In genomic region chr12:17540040-17540552, GRCm38 (mm10) we compare ENCODE assay signal across 28 mouse cellular contexts. TPM values are rescaled to one million over a fixed set of nuclear protein-coding genes. Genes with fewer than 3 reads are reported as not detected.
DNase-seq lines count a peak whose midpoint lies in the region; ATAC-seq lines count a peak whose summit lies in the region.
"Had no signal": no experiment of that assay in that cellular context is flagged by ENCODE, and none has a peak within 500 bp of the region (broad histone marks: within the 10 kb centered on the region; RNA-seq: fewer than 3 reads in every experiment).

No protein-coding gene starts in this region.

- no peaks in the 10 kb centered on the region for H3K36me3 ChIP-seq in liver, embryonic 15.5 days (replicated peaks)
- H3K36me3 ChIP-seq: embryonic facial prominence, embryonic 12.5 days; forebrain, embryonic 12.5 days; heart, embryonic 12.5 days; limb, embryonic 12.5 days; midbrain, embryonic 13.5 days; neural tube, embryonic 13.5 days; stomach, embryonic 15.5 days had no signal

- peak overlapping the region; percentile 75 for H3K4me2 ChIP-seq in liver, embryonic 15.5 days
- H3K4me2 ChIP-seq: embryonic facial prominence, embryonic 12.5 days; forebrain, embryonic 12.5 days; heart, embryonic 12.5 days; limb, embryonic 12.5 days; midbrain, embryonic 13.5 days; neural tube, embryonic 13.5 days; stomach, embryonic 15.5 days had no signal

- H3K27ac ChIP-seq in liver, embryonic 15.5 days (replicated peaks): peak overlapping the region; percentile 97
- H3K27ac ChIP-seq: embryonic facial prominence, embryonic 12.5 days; forebrain, embryonic 12.5 days; heart, adult 2 months; limb, embryonic 12.5 days; macrophage; midbrain, embryonic 13.5 days; neural tube, embryonic 13.5 days; stomach, embryonic 15.5 days had no signal

- peaks cover 87% of the 10 kb centered on the region for H3K4me1 ChIP-seq in liver, embryonic 15.5 days (replicated peaks)
- H3K4me1 ChIP-seq: embryonic facial prominence, embryonic 12.5 days; forebrain, embryonic 12.5 days; heart, embryonic 12.5 days; limb, embryonic 12.5 days; midbrain, embryonic 13.5 days had no signal

- intact Hi-C loops in left cerebral cortex, postnatal 36 days (cut with DNase I): loop anchor here (5.0 kb wide), 1 partner anchor 98 kb away; no protein-coding TSS in a partner anchor

- no peaks in the 10 kb centered on the region for H3K27me3 ChIP-seq in liver, embryonic 15.5 days
- H3K27me3 ChIP-seq: embryonic facial prominence, embryonic 12.5 days; forebrain, embryonic 12.5 days; heart, embryonic 12.5 days; limb, embryonic 12.5 days; midbrain, embryonic 13.5 days; neural tube, embryonic 13.5 days; stomach, embryonic 15.5 days had no signal

- WGBS in liver, embryonic 15.5 days (ENCODE audit: insufficient replicate concordance): 45% methylated on average over 6 of the region's 6 CpGs

- H3K9ac ChIP-seq in liver, embryonic 15.5 days: peak overlapping the region; percentile 62
- H3K9ac ChIP-seq: embryonic facial prominence, embryonic 12.5 days; forebrain, embryonic 12.5 days; forebrain, postnatal 0 days; heart, embryonic 12.5 days; limb, embryonic 12.5 days; midbrain, embryonic 13.5 days; neural tube, embryonic 13.5 days; stomach, embryonic 15.5 days had no signal

- no peak for ATAC-seq in liver, embryonic 15.5 days (ENCODE audit: insufficient read depth)
- ATAC-seq: forebrain, postnatal 0 days; hindbrain, embryonic 16.5 days; midbrain, embryonic 13.5 days had no signal

- no peaks in the 10 kb centered on the region for H3K9me3 ChIP-seq in liver, embryonic 15.5 days (replicated peaks)
- H3K9me3 ChIP-seq: embryonic facial prominence, embryonic 12.5 days; forebrain, embryonic 12.5 days; heart, embryonic 12.5 days; limb, embryonic 12.5 days; midbrain, embryonic 13.5 days; neural tube, embryonic 13.5 days; stomach, embryonic 15.5 days had no signal

- H3K4me3 ChIP-seq in liver, embryonic 15.5 days (replicated peaks): peak overlapping the region; percentile 54
- H3K4me3 ChIP-seq: embryonic facial prominence, embryonic 12.5 days; forebrain, embryonic 12.5 days; heart, adult 2 months; heart, embryonic 12.5 days; limb, embryonic 12.5 days; midbrain, embryonic 13.5 days; neural tube, embryonic 13.5 days; stomach, embryonic 15.5 days had no signal

- peak; percentile 34 to 49 for DNase-seq in spleen, postnatal 10 days (ENCODE audit: low spot score in 2 of 2)
- no peak for DNase-seq in spleen, adult 18-20 months
- peak; percentile 76 for DNase-seq in liver
- DNase-seq in left cerebral cortex, adult 18-20 months (ENCODE audit: low spot score in 2 of 2): no peak
- DNase-seq in embryo, embryonic 9.5 days (ENCODE audit: extremely low spot score): no peak
- DNase-seq in left cerebral cortex, postnatal 36 days (ENCODE audit: low spot score in 2 of 2): no peak
- DNase-seq: adrenal gland, adult 2 months; adrenal gland, postnatal 36 days; cerebellum, adult 11 months; cerebellum, adult 9-10 months; cerebellum, postnatal 36 days; forebrain, postnatal 0 days; heart, adult 2 months; kidney, adult 18-20 months; layer of hippocampus, adult 9-11 months; lung, adult 18-20 months; lung, postnatal 10 days; thymus, postnatal 14 days had no signal

RNA-seq across cellular contexts. Expression of gene Odc1, which starts 4.5 kb away (rescaled TPM):
- 404 and 432 TPM in 2 replicates for polyA plus RNA-seq in liver, embryonic 15.5 days (2015; fragmentation: Nextera tagmentation; extraction: Ambion mirVana)
- 10 to 100 TPM; 65.8 to 77.7 TPM for total RNA-seq in left cerebral cortex, adult 18-20 months (2021)
- 10 to 100 TPM; 61.0 to 62.6 TPM for total RNA-seq in left cerebral cortex, postnatal 36 days (2021)

Comparison
In these comparisons a context has a peak if more than half of its experiments do, and no peak if none do; other contexts are left out.
1. DNase-seq: peak in spleen, postnatal 10 days (2 of 2) and liver (single experiment); none in spleen, adult 18-20 months (0 of 2), left cerebral cortex, adult 18-20 months (0 of 2), embryo, embryonic 9.5 days (single experiment) and left cerebral cortex, postnatal 36 days (0 of 2).